Mouse (Mus musculus) kidney, embryonic 15.5 days (tissue): ENCODE data around the gene Nap1l4. TPM values are rescaled to one million over a fixed set of nuclear protein-coding genes. Genes with fewer than 3 reads are reported as not detected.
A peak's percentile ranks its signal among the peaks of the same experiment; 100 is the strongest.

ENCODE experiments used
- ATAC-seq: fragments of 200-750 bp; cut with Nextera tagmentation; replicated peaks from 2 replicates; pipeline ENCODE4 v1.8.0; 2017; ENCODE audit warnings: moderate TSS enrichment; ENCODE audit not compliant: low FRiP score
- H3K27ac ChIP-seq: fragments of 300-500 bp; sonication (generic); 2 replicates; pipeline ENCODE4 v1.5.1; 2015; ENCODE audit warnings: mild to moderate bottlenecking, inconsistent platforms
- H3K27me3 ChIP-seq: fragments of 300-500 bp; sonication (generic); 2 replicates; pipeline ENCODE4 v1.6.1; 2015; ENCODE audit warnings: inconsistent platforms
- H3K36me3 ChIP-seq: fragments of 300-500 bp; sonication (generic); 2 replicates; pipeline ENCODE4 v1.6.1; 2015; ENCODE audit warnings: inconsistent platforms
- H3K4me1 ChIP-seq: fragments of 300-500 bp; sonication (generic); 2 replicates; pipeline ENCODE4 v1.6.1; 2015; ENCODE audit warnings: inconsistent platforms
- H3K4me2 ChIP-seq: fragments of 300-500 bp; sonication (generic); 2 replicates; pipeline ENCODE4 v1.6.1; 2015; ENCODE audit warnings: moderate library complexity, mild to moderate bottlenecking, inconsistent platforms
- H3K4me3 ChIP-seq: fragments of 300-500 bp; sonication (generic); replicated peaks from 2 replicates; pipeline ENCODE4 v1.5.1; 2015; ENCODE audit warnings: mild to moderate bottlenecking, inconsistent platforms
- H3K9ac ChIP-seq: fragments of 300-500 bp; sonication (generic); 2 replicates; pipeline ENCODE4 v1.6.1; 2015; ENCODE audit warnings: mild to moderate bottlenecking, inconsistent platforms
- H3K9me3 ChIP-seq: fragments of 300-500 bp; sonication (generic); replicated peaks from 2 replicates; pipeline ENCODE4 v1.6.1; 2016; ENCODE audit warnings: inconsistent platforms
- WGBS: fragments of 180-500 bp; shearing (Covaris S2); methylation state at CpG from one replicate; pipeline ENCODE4 v1.1.7; 2015; ENCODE audit warnings: mixed read lengths; 5-methylcytosine and 5-hydroxymethylcytosine counted together
- microRNA-seq: library from miRNA; unstranded; fragments of <30 nt; microRNA quantifications from one replicate; pipeline ENCODE4, GENCODE M21; 2016
- polyA plus RNA-seq: library from polyadenylated mRNA; unstranded; fragments of >200 nt; fragmentation: Nextera tagmentation; extraction: Ambion mirVana; gene quantifications from 2 replicates; pipeline ENCODE4 v1.2.1, GENCODE M21; 2015

Nap1l4 gene
- polyA plus RNA-seq, 1 experiment from 2014 or later, result 287 TPM

GRCm38 (mm10) chr7:143474811-143475210, 74.1 kb downstream of the Nap1l4 start:
- no peak overlapping the region for H3K4me3 ChIP-seq
- WGBS, result 26% methylated on average over 10 of the region's 10 CpGs
- no peak overlapping the region for H3K9ac ChIP-seq
- no peaks in the 10 kb centered on the region for H3K36me3 ChIP-seq
- ATAC-seq, result peak; percentile 52; the same call in 1 of the 2 replicates
- no peaks in the 10 kb centered on the region for H3K27me3 ChIP-seq
- H3K9me3 ChIP-seq, result no peaks in the 10 kb centered on the region
- H3K27ac ChIP-seq, result no peak overlapping the region
- H3K4me2 ChIP-seq, result 0 out of 2 replicates have a peak overlapping the region, but pooled peaks have one; percentile 34
- peaks cover 19% of the 10 kb centered on the region; the same call in 1 of the 2 replicates for H3K4me1 ChIP-seq

GRCm38 (mm10) chr7:143473347-143474101, 75.4 kb downstream of the Nap1l4 start, which contains the start of gene Slc22a18:
Slc22a18 (plus strand) TSS chr7:143473736.
- no peak for ATAC-seq
- H3K36me3 ChIP-seq, result no peaks in the 10 kb centered on the region
- 0 out of 2 replicates have a peak within 1 kb of the TSS, but pooled peaks have one; percentile 12 for H3K4me3 ChIP-seq
- H3K9me3 ChIP-seq, result no peaks in the 10 kb centered on the region
- 0 out of 2 replicates have a peak within 1 kb of the TSS, but pooled peaks have one; percentile 27 for H3K9ac ChIP-seq
- no peak within 1 kb of the TSS for H3K27ac ChIP-seq
- H3K4me1 ChIP-seq, result peaks cover 24% of the 10 kb centered on the region; the same call in 1 of the 2 replicates
- no peaks in the 10 kb centered on the region for H3K27me3 ChIP-seq
- WGBS, result 34% methylated on average over 4 of the region's 4 CpGs
- H3K4me2 ChIP-seq, result peak within 1 kb of the TSS; percentile 34

GRCm38 (mm10) chr7:143469946-143470345, 79.0 kb downstream of the Nap1l4 start:
- peaks cover 41% of the 10 kb centered on the region for H3K4me1 ChIP-seq
- no peaks in the 10 kb centered on the region for H3K36me3 ChIP-seq
- H3K4me3 ChIP-seq, result no peak overlapping the region
- H3K27ac ChIP-seq, result no peak overlapping the region
- no peak overlapping the region for H3K4me2 ChIP-seq
- ATAC-seq, result 0 out of 2 replicates have a peak, but pooled peaks have one; percentile 6
- no peaks in the 10 kb centered on the region for H3K9me3 ChIP-seq
- H3K27me3 ChIP-seq, result 0 out of 2 replicates have a peak, but pooled peaks cover 5% of the 10 kb centered on the region
- WGBS, result 17% methylated on average over 8 of the region's 8 CpGs
- no peak overlapping the region for H3K9ac ChIP-seq

- Histone ChIP-seq H3K36me3 (no peaks in the 10 kb centered on the region), H3K4me2 (no peak overlapping the region), H3K9me3 (no peaks in the 10 kb centered on the region), H3K4me1 (peaks cover 42% of the 10 kb centered on the region), H3K27me3 (0 out of 2 replicates have a peak, but pooled peaks cover 5% of the 10 kb centered on the region), H3K4me3 (no peak overlapping the region), H3K27ac (no peak overlapping the region), H3K9ac (no peak overlapping the region)
- 15% methylated on average over 6 of the region's 6 CpGs for WGBS
- no peak for ATAC-seq
Observed at GRCm38 (mm10) chr7:143467714-143468113, 81.2 kb downstream of the Nap1l4 start.

- Histone ChIP-seq H3K4me3 (no peak overlapping the region), H3K36me3 (no peaks in the 10 kb centered on the region), H3K4me1 (peaks cover 51% of the 10 kb centered on the region), H3K27ac (no peak overlapping the region), H3K9me3 (peaks cover 4% of the 10 kb centered on the region; the same call in 1 of the 2 replicates), H3K27me3 (0 out of 2 replicates have a peak, but pooled peaks cover 5% of the 10 kb centered on the region), H3K4me2 (no peak overlapping the region), H3K9ac (no peak overlapping the region)
- ATAC-seq, result no peak
- 37% methylated on average over 14 of the region's 14 CpGs for WGBS
Observed at GRCm38 (mm10) chr7:143466099-143466677, 82.7 kb downstream of the Nap1l4 start.

GRCm38 (mm10) chr7:143464811-143465560, 83.9 kb downstream of the Nap1l4 start:
- Histone ChIP-seq H3K27ac (peak overlapping the region; percentile 59), H3K4me1 (peaks cover 55% of the 10 kb centered on the region), H3K36me3 (no peaks in the 10 kb centered on the region), H3K27me3 (0 out of 2 replicates have a peak, but pooled peaks cover 5% of the 10 kb centered on the region), H3K9ac (peak overlapping the region; percentile 37), H3K4me2 (peak overlapping the region; percentile 71), H3K4me3 (peak overlapping the region; percentile 39), H3K9me3 (peaks cover 16% of the 10 kb centered on the region)
- WGBS, result 26% methylated on average over 56 of the region's 56 CpGs
- 0 out of 2 replicates have a peak, but pooled peaks have one; percentile 16 for ATAC-seq

- no peak for ATAC-seq
- Histone ChIP-seq H3K36me3 (no peaks in the 10 kb centered on the region), H3K27me3 (0 out of 2 replicates have a peak, but pooled peaks cover 10% of the 10 kb centered on the region), H3K9me3 (peaks cover 27% of the 10 kb centered on the region), H3K4me2 (peak overlapping the region; percentile 32; the same call in 1 of the 2 replicates), H3K27ac (peak overlapping the region; percentile 59), H3K4me1 (peaks cover 50% of the 10 kb centered on the region), H3K9ac (no peak overlapping the region), H3K4me3 (no peak overlapping the region)
- 36% methylated on average over 11 of the region's 11 CpGs for whole genome bisulfite sequencing
Observed at GRCm38 (mm10) chr7:143463865-143464415, 85.0 kb downstream of the Nap1l4 start.

Small RNA genes lying within 50 kb of the gene (microRNA-seq; reads per million reads assigned to microRNA genes)
- 0.44 reads per million for gene Mir7064

Other genes with a start within 250 kb of the Nap1l4 start
- 844 and 965 TPM in 2 replicates for gene Cdkn1c, start 88.1 kb downstream of the Nap1l4 start, polyA plus RNA-seq
- 4.1 and 4.5 TPM in 2 replicates for gene Slc22a18, start 75.4 kb downstream of the Nap1l4 start, polyA plus RNA-seq
- 8.4 and 10.8 TPM in 2 replicates for gene Phlda2, start 46.0 kb downstream of the Nap1l4 start, polyA plus RNA-seq
- 62.3 and 62.9 TPM in 2 replicates for gene Cars, start 51.0 kb upstream of the Nap1l4 start, polyA plus RNA-seq
- gene Tnfrsf26, start 79.6 kb upstream of the Nap1l4 start, polyA plus RNA-seq, result 0.54 and 0.65 TPM in 2 replicates
- gene Tnfrsf22, start 100.6 kb upstream of the Nap1l4 start, polyA plus RNA-seq, result 10.6 and 12.1 TPM in 2 replicates
- 2.0 and 2.8 TPM in 2 replicates for gene Tnfrsf23, start 136.8 kb upstream of the Nap1l4 start, polyA plus RNA-seq
- 31.9 and 34.0 TPM in 2 replicates for gene Osbpl5, start 207.9 kb upstream of the Nap1l4 start, polyA plus RNA-seq
- not detected in 2 replicates for gene Mrgprg, start 217.9 kb upstream of the Nap1l4 start, polyA plus RNA-seq
- gene Mrgpre, start 235.4 kb upstream of the Nap1l4 start, polyA plus RNA-seq, result 1.7 and 2.0 TPM in 2 replicates